Mouse (Mus musculus) monocyte, adult 59 days (primary cell): ENCODE results near the gene Ppdpf. TPM values are rescaled to one million over a fixed set of nuclear protein-coding genes. Genes with fewer than 3 reads are reported as not detected.

Experiments used
- total RNA-seq, 2 experiments: library from RNA; stranded (reverse); gene quantifications; one replicate each; pipeline ENCODE4 v1.2.4; 2023

Ppdpf gene
- total RNA-seq = 10 to 100 TPM; 61.3 to 68.4 TPM

DNA sequence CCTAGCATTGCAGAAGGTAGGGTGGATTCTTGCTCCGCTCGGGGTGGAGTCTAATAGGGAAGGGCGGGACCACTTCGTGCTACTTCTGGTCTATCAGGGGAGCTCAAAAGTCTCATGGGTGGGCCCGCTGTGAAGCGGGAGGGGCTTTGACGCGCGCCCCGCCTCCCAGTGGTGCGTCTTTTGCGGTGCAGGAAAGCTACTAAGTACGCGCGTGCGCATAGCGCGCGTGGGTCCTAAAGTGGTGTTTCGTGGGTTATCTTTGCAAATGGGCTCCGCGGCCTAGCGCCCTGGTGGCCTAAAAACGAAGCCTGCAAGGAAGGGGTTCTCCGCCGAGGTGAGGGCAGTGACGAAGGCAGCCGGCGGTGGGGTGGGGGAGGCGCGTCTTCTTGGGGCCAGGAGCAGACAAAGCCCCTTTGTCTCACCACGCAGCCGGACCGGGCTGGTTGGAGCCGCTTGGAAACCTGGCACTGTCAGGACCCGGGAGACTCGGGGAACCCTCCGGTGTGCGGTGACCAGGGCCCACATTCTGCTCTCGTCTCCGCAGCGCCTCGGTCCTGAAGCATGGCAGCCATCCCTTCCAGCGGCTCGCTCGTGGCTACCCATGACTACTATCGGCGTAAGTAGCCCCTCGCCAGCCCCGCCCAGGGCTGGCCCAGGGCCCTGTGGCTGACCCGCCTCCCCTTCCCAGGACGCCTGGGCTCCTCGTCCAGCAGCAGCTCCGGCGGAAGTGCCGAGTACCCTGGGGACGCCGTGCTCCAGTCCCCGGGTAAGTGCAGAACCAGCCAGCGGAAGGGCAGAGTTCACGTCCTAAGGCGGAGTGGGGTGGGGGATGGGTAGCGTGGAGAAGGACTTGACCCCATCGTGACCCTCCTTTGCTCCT lies at the start of gene Ppdpf:
Ppdpf (plus strand) TSS at position 127 of the 880 bp plus-strand sequence.

GRCm38 (mm10) chr2:181156248-181157121 lies 30.6 kb upstream of the Ppdpf start, which contains the start of gene Eef1a2:
Gene Eef1a2 (minus strand): TSS chr2:181157014.

DNA sequence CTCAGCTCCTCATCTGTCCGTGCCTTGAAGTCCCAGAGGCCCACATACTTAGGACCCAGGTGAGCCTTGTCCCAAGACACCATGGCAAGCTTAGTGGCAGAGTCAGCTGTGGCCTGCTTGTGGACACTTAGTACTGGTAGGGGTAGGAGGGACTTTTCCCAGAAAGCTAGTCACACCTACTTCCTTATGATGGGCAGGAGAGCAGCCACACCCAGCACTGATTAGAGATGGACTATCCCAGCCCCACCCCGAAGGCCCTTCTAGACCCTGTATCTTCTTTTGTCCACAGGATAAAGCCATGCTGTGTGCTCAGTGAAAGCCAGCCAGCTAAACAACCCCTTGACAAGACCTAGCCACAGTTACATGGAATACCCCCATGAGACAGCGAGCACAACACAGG lies 15.4 kb downstream of the Ppdpf start, which contains the start of gene Ptk6:
Ptk6 (minus strand) TSS at position 368 of the 400 bp plus-strand sequence.

GRCm38 (mm10) chr2:181213021-181213445 lies 26.0 kb downstream of the Ppdpf start, which contains the start of gene Srms:
Gene Srms (minus strand): TSS chr2:181213185.

DNA sequence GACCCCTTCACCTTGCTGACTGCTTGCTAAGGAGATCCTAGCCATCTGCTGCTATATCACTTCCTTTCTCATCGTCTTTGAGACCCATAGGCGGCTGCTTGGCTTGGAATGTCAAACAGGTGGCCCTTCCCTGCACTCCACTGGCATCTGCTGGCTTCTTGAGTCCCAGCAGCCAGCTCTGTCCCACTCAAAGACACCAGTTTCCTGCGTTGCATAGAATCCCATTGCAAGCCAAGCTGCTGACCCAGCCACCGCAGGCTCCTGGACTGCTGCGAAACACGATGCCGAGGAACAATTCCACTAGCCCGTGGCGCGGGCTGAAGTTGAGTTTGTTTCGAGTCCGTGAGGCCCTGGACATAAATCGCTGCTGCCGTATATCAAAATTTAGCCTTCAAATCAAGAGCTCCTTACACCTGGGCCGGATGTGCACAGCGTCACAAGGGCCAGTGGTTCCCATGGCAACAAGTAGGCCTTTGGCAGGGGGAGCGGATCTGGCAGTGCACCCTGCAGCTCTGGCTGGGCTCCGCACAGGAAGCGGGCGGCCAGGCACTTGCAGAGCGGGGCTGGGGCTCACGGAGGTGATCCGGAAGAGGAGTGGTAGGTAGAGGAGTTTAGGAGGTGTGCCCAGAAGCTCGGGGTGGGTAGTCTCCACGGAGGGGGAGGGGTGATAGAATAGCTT lies 32.6 kb downstream of the Ppdpf start, which contains the start of gene Fndc11:
Fndc11 (plus strand) TSS at position 476 of the 679 bp plus-strand sequence.

Other genes with a start within 250 kb of the Ppdpf start
- gene Nkain4, start 232.5 kb upstream of the Ppdpf start, total RNA-seq = 1 to 10 TPM in 1 of 2 experiments, not detected in 1; 3.5 TPM
- 10 to 100 TPM; 51.0 to 54.5 TPM for gene Arfgap1, start 220.0 kb upstream of the Ppdpf start, total RNA-seq
- 1 to 10 TPM; 1.5 to 1.8 TPM for gene Col20a1, start 200.7 kb upstream of the Ppdpf start, total RNA-seq
- gene Chrna4, start 143.7 kb upstream of the Ppdpf start, total RNA-seq = not detected
- not detected for gene Kcnq2, start 51.9 kb upstream of the Ppdpf start, total RNA-seq
- gene Eef1a2, start 30.2 kb upstream of the Ppdpf start, total RNA-seq = not detected
- gene Ptk6, start 15.5 kb downstream of the Ppdpf start, total RNA-seq = under 1 TPM in 1 of 2 experiments, not detected in 1; 0.34 TPM
- not detected for gene Srms, start 25.9 kb downstream of the Ppdpf start, total RNA-seq
- gene Fndc11, start 32.8 kb downstream of the Ppdpf start, total RNA-seq = not detected
- 10 to 100 TPM; 57.6 to 57.7 TPM for gene Helz2, start 54.8 kb downstream of the Ppdpf start, total RNA-seq
- gene Gmeb2, start 100.8 kb downstream of the Ppdpf start, total RNA-seq = 10 to 100 TPM; 26.5 to 28.5 TPM
- not detected for gene Stmn3, start 127.3 kb downstream of the Ppdpf start, total RNA-seq
- 10 to 100 TPM; 24.7 to 26.6 TPM for gene Rtel1, start 132.5 kb downstream of the Ppdpf start, total RNA-seq
- 10 to 100 TPM; 39.2 to 39.5 TPM for gene Zgpat, start 177.7 kb downstream of the Ppdpf start, total RNA-seq
- 10 to 100 TPM; 54.3 to 60.9 TPM for gene Arfrp1, start 178.2 kb downstream of the Ppdpf start, total RNA-seq
- 10 to 100 TPM; 23.7 to 30.1 TPM for gene Lime1, start 192.8 kb downstream of the Ppdpf start, total RNA-seq